Mouse (Mus musculus): Measurements from ENCODE around the gene Atr. TPM values are rescaled to one million over a fixed set of nuclear protein-coding genes. Genes with fewer than 3 reads are reported as not detected.

Gene Atr
- polyA plus RNA-seq, 2 experiments: 3.6 TPM

DNA sequence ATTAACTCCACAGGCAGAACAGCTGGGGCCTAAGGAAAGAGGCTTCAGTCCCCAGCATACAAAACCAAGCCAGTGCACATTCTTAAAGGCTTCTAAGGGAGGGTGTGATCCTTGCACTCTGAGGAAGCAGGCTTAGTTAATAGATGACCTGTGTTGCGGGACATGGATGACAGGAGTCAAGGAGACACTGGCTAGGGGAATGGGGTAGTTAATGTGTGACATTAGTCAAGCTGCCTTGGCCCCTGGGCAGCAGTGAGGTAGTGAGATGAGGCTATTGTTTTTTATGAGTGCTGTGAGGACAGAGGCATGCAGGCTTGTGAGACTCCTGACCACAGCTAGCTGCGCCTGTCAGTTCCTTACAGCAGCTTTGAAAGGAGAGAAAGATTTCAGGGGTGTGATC is 2.5 kb upstream of the Atr start:
- H3K9me3 ChIP-seq (ENCODE audit: control insufficient read depth, low read length): no peaks in the 10 kb centered on the region
- H3K4me2 ChIP-seq (ENCODE audit: low read depth): no peak overlapping the region
- H3K27ac ChIP-seq: no peak overlapping the region
- ATAC-seq (ENCODE audit: insufficient read depth) (no peak), DNase-seq (ENCODE audit: low read depth in 3 of 3, low spot score in 3 of 3) (no peak)
- no peaks in the 10 kb centered on the region for H3K36me3 ChIP-seq (replicated peaks; ENCODE audit: control insufficient read depth, insufficient read depth, low read depth)
- no peak for TF ChIP-seq EP300 (IDR thresholded peaks at IDR 0.05; ENCODE audit: low read depth)
- TF ChIP-seq CTCF (IDR thresholded peaks at IDR 0.05; ENCODE audit: low read depth): no peak
- H3K4me1 ChIP-seq (replicated peaks; ENCODE audit: control insufficient read depth in 2 of 2, insufficient read depth in 2 of 2, low read length in 1 of 2): peaks cover 7 to 11% of the 10 kb centered on the region in 2 experiments; a peak in 3 of 4 replicates
- no peak overlapping the region for H3K9ac ChIP-seq (replicated peaks)
- no peaks in the 10 kb centered on the region for H3K27me3 ChIP-seq (ENCODE audit: control insufficient read depth, insufficient read depth, low read length)
- 56% methylated on average over 2 of the region's 2 CpGs for WGBS (ENCODE audit: insufficient replicate concordance)
- no peak overlapping the region for H3K4me3 ChIP-seq (ENCODE audit: insufficient read depth in 1 of 2, low read depth in 2 of 2, low read length in 2 of 2)

DNA sequence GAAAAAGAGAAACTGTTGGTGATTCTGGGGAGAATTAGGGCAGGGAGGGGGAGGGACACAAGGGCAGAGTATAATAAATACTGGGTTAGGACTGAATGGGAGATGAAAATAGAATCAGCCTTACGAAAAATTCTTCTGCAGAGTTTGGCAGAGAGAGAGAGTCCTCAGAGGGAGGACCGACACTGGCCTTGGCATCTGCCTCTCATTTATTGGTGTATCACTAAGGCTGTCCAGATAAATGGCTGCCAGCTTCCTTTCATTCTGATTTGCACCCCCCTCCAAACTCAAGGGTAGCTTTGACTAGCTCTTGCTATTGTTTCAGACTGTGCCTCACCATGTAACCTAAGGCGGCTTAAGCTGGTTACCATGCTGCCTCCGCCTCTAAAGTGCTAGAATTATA is 1.4 kb upstream of the Atr start:
- H3K4me3 ChIP-seq (ENCODE audit: insufficient read depth in 1 of 2, low read depth in 2 of 2, low read length in 2 of 2): no peak overlapping the region
- H3K4me2 ChIP-seq (ENCODE audit: low read depth): no peak overlapping the region
- no peaks in the 10 kb centered on the region for H3K27me3 ChIP-seq (ENCODE audit: control insufficient read depth, insufficient read depth, low read length)
- DNase-seq (ENCODE audit: low read depth in 3 of 3, low spot score in 3 of 3) (no peak), ATAC-seq (ENCODE audit: insufficient read depth) (no peak)
- H3K9ac ChIP-seq (replicated peaks): no peak overlapping the region
- peaks cover 7 to 11% of the 10 kb centered on the region in 2 experiments; a peak in 3 of 4 replicates for H3K4me1 ChIP-seq (replicated peaks; ENCODE audit: control insufficient read depth in 2 of 2, insufficient read depth in 2 of 2, low read length in 1 of 2)
- no peak overlapping the region for H3K27ac ChIP-seq
- H3K36me3 ChIP-seq (replicated peaks; ENCODE audit: control insufficient read depth, insufficient read depth, low read depth): no peaks in the 10 kb centered on the region
- TF ChIP-seq CTCF (IDR thresholded peaks at IDR 0.05; ENCODE audit: low read depth) (no peak), EP300 (IDR thresholded peaks at IDR 0.05; ENCODE audit: low read depth) (no peak)
- H3K9me3 ChIP-seq (ENCODE audit: control insufficient read depth, low read length): no peaks in the 10 kb centered on the region
- 77% methylated on average over 4 of the region's 4 CpGs for WGBS (ENCODE audit: insufficient replicate concordance)

DNA sequence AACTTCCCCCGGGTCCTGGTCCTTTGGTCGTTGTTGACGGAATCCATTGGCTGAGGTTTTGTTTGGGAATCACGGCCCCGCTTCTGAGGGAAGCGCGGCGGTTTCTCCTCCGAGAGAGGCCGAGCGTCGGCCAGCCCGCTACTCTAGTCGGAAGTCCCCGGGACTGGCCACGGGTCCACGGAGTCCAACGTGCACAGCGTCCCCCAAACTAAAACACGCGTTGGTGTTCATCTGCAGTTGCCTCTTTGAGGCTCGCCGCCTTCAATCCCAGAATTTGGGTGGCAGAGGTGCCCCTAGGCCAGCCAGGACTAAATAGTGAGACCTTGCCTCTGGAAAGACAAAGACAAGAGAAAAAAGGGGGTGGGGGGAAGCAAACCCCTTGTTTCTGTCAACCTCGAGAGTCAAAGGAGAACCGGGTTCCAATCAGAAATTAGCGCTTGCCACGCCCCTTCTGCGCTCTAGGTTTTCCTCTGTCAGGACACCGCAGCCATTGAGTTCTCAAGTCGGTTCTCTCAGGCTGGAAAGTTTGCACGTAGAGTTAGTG is 702 bp downstream of the Atr start:
- Histone ChIP-seq H3K9me3 (ENCODE audit: control insufficient read depth, low read length) (no peaks in the 10 kb centered on the region), H3K27ac (no peak overlapping the region), H3K4me3 (ENCODE audit: insufficient read depth in 1 of 2, low read depth in 2 of 2, low read length in 2 of 2) (peak overlapping the region; percentile 74 to 90), H3K36me3 (replicated peaks; ENCODE audit: control insufficient read depth, insufficient read depth, low read depth) (no peaks in the 10 kb centered on the region), H3K27me3 (ENCODE audit: control insufficient read depth, insufficient read depth, low read length) (no peaks in the 10 kb centered on the region), H3K4me1 (replicated peaks; ENCODE audit: control insufficient read depth in 2 of 2, insufficient read depth in 2 of 2, low read length in 1 of 2) (peaks cover 7 to 11% of the 10 kb centered on the region in 2 experiments; a peak in 3 of 4 replicates), H3K9ac (replicated peaks) (peak overlapping the region; percentile 62), H3K4me2 (ENCODE audit: low read depth) (peak overlapping the region; percentile 70)
- DNase-seq (ENCODE audit: low read depth in 3 of 3, low spot score in 3 of 3): peak; percentile 55 to 63 (median 62)
- peak; percentile 24; the same call in 1 of the 2 replicates for ATAC-seq (ENCODE audit: insufficient read depth)
- TF ChIP-seq CTCF (IDR thresholded peaks at IDR 0.05; ENCODE audit: low read depth): no peak
- no peak for TF ChIP-seq EP300 (IDR thresholded peaks at IDR 0.05; ENCODE audit: low read depth)
- under 1% methylated on average over 31 of the region's 31 CpGs for WGBS (ENCODE audit: insufficient replicate concordance)

DNA sequence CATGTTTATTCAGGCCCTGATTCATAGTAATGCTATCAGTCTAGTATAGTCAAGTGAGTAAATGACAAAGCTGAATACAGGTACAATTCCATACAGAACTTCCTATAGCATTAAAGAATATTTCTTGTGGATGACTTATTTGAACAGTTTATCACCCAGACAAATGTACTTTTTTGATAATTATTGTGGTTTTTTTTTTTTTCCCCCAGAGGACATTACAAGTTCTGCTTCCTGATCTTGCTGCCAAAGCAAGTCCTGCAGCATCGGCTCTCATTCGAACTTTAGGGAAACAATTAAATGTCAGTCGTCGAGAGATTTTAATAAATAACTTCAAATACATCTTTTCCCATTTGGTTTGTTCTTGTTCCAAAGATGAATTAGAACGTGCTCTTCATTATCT is 20.8 kb downstream of the Atr start:
- no peak overlapping the region for H3K4me3 ChIP-seq (ENCODE audit: insufficient read depth in 1 of 2, low read depth in 2 of 2, low read length in 2 of 2)
- no peaks in the 10 kb centered on the region for H3K27me3 ChIP-seq (ENCODE audit: control insufficient read depth, insufficient read depth, low read length)
- H3K9me3 ChIP-seq (ENCODE audit: control insufficient read depth, low read length): no peaks in the 10 kb centered on the region
- no peak for DNase-seq (ENCODE audit: low read depth in 3 of 3, low spot score in 3 of 3)
- no peaks in the 10 kb centered on the region for H3K4me1 ChIP-seq (replicated peaks; ENCODE audit: control insufficient read depth in 2 of 2, insufficient read depth in 2 of 2, low read length in 1 of 2)
- no peak overlapping the region for H3K9ac ChIP-seq (replicated peaks)
- no peak overlapping the region for H3K27ac ChIP-seq
- TF ChIP-seq EP300 (IDR thresholded peaks at IDR 0.05; ENCODE audit: low read depth) (no peak), CTCF (IDR thresholded peaks at IDR 0.05; ENCODE audit: low read depth) (no peak)
- 75% methylated on average over 5 of the region's 5 CpGs for WGBS (ENCODE audit: insufficient replicate concordance)
- H3K36me3 ChIP-seq (replicated peaks; ENCODE audit: control insufficient read depth, insufficient read depth, low read depth): no peaks in the 10 kb centered on the region; the same call in 1 of the 2 replicates
- no peak for ATAC-seq (ENCODE audit: insufficient read depth)
- H3K4me2 ChIP-seq (ENCODE audit: low read depth): no peak overlapping the region

DNA sequence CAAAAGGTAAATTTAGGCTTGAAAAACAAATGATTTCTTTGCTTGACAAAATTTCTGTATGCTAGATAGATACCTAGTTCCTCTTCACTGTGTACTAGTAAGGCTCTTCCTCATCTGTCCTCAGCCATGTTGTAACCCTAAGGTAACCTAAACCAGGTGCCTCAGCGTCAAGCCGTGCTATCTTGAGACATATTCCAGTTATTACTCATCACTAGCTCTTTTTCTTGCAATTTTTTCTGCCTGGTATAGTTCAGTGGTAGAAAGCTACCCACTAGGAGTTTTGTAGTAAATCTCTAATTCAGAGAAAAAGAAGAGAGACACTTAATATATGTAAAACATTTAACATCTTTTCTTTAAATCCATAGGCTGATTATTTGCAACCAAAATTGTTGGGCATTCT is 25.4 kb downstream of the Atr start:
- ATAC-seq (ENCODE audit: insufficient read depth) (no peak), DNase-seq (ENCODE audit: low read depth in 3 of 3, low spot score in 3 of 3) (no peak)
- 76% methylated on average over 2 of the region's 2 CpGs for WGBS (ENCODE audit: insufficient replicate concordance)
- Histone ChIP-seq H3K4me3 (ENCODE audit: insufficient read depth in 1 of 2, low read depth in 2 of 2, low read length in 2 of 2) (no peak overlapping the region), H3K27me3 (ENCODE audit: control insufficient read depth, insufficient read depth, low read length) (no peaks in the 10 kb centered on the region), H3K27ac (no peak overlapping the region), H3K9me3 (ENCODE audit: control insufficient read depth, low read length) (no peaks in the 10 kb centered on the region), H3K36me3 (replicated peaks; ENCODE audit: control insufficient read depth, insufficient read depth, low read depth) (peaks cover 2% of the 10 kb centered on the region; the same call in 1 of the 2 replicates), H3K4me1 (replicated peaks; ENCODE audit: control insufficient read depth in 2 of 2, insufficient read depth in 2 of 2, low read length in 1 of 2) (no peaks in the 10 kb centered on the region), H3K9ac (replicated peaks) (no peak overlapping the region), H3K4me2 (ENCODE audit: low read depth) (no peak overlapping the region)
- TF ChIP-seq EP300 (IDR thresholded peaks at IDR 0.05; ENCODE audit: low read depth) (no peak), CTCF (IDR thresholded peaks at IDR 0.05; ENCODE audit: low read depth) (no peak)

All from liver, embryonic 14.5 days (tissue).